Mouse (Mus musculus) liver, embryonic 15.5 days (tissue): ENCODE measurements around the gene Ifitm10. TPM values are rescaled to one million over a fixed set of nuclear protein-coding genes. Genes with fewer than 3 reads are reported as not detected.

Source experiments
- polyA plus RNA-seq: library from polyadenylated mRNA; unstranded; fragments of >200 nt; fragmentation: Nextera tagmentation; extraction: Ambion mirVana; gene quantifications from 2 replicates; pipeline ENCODE4 v1.2.1, GENCODE M21; 2015

The Ifitm10 gene
- polyA plus RNA-seq, 1 experiment from 2014 or later, result 2.1 TPM

Other genes starting within 250 kb of the Ifitm10 start
- gene Gm39115, start 237.7 kb downstream of the Ifitm10 start, polyA plus RNA-seq, result not detected in 2 replicates
- not detected in 2 replicates for gene Gm45337, start 229.1 kb downstream of the Ifitm10 start, polyA plus RNA-seq
- not detected in 2 replicates for gene Gm29735, start 216.6 kb downstream of the Ifitm10 start, polyA plus RNA-seq
- gene Gm4553, start 208.0 kb downstream of the Ifitm10 start, polyA plus RNA-seq, result not detected in 2 replicates
- not detected in 2 replicates for gene Krtap5-2, start 197.7 kb downstream of the Ifitm10 start, polyA plus RNA-seq
- gene Gm10153, start 183.4 kb downstream of the Ifitm10 start, polyA plus RNA-seq, result not detected in 2 replicates
- gene Krtap5-3, start 172.4 kb downstream of the Ifitm10 start, polyA plus RNA-seq, result not detected in 2 replicates
- gene Gm7579, start 161.9 kb downstream of the Ifitm10 start, polyA plus RNA-seq, result not detected in 2 replicates
- gene Krtap5-5, start 143.8 kb downstream of the Ifitm10 start, polyA plus RNA-seq, result not detected in 2 replicates
- not detected in 2 replicates for gene Gm40460, start 132.7 kb downstream of the Ifitm10 start, polyA plus RNA-seq
- gene Gm2431, start 115.4 kb downstream of the Ifitm10 start, polyA plus RNA-seq, result not detected in 2 replicates
- not detected in 2 replicates for gene Gm4559, start 99.4 kb downstream of the Ifitm10 start, polyA plus RNA-seq
- not detected in 2 replicates for gene Krtap5-1, start 76.6 kb downstream of the Ifitm10 start, polyA plus RNA-seq
- not detected in 2 replicates for gene Krtap5-4, start 70.2 kb downstream of the Ifitm10 start, polyA plus RNA-seq
- 0.54 and 0.78 TPM in 2 replicates for gene Gm49369, start 8.9 kb upstream of the Ifitm10 start, polyA plus RNA-seq
- gene Ctsd, start 14.3 kb upstream of the Ifitm10 start, polyA plus RNA-seq, result 377 and 446 TPM in 2 replicates
- gene Syt8, start 61.1 kb upstream of the Ifitm10 start, polyA plus RNA-seq, result 0.13 TPM in 1 of 2 replicates, not detected in the other
- 17.6 and 29.3 TPM in 2 replicates for gene Tnni2, start 68.1 kb upstream of the Ifitm10 start, polyA plus RNA-seq
- gene Lsp1, start 87.1 kb upstream of the Ifitm10 start, polyA plus RNA-seq, result 24.5 and 27.8 TPM in 2 replicates
- gene Tnnt3, start 125.1 kb upstream of the Ifitm10 start, polyA plus RNA-seq, result 14.3 and 24.5 TPM in 2 replicates
- 9.8 and 11.9 TPM in 2 replicates for gene Mrpl23, start 158.9 kb upstream of the Ifitm10 start, polyA plus RNA-seq